Mouse (Mus musculus): Measurements from ENCODE around the gene Dennd2a.

The Dennd2a gene

GRCm38 (mm10) chr6:39515739-39516131, 41.9 kb downstream of the Dennd2a start:
- DNase-seq (ENCODE audit: low read depth, low spot score) = peak; percentile 70

- peak; percentile 56 for DNase-seq (ENCODE audit: low read depth, low spot score)
These were observed 42.5 kb downstream of the Dennd2a start for GRCm38 (mm10) chr6:39515040-39515738.

- no peak for DNase-seq (ENCODE audit: low read depth, low spot score)
These were observed 54.2 kb downstream of the Dennd2a start for GRCm38 (mm10) chr6:39503476-39503875.

- DNase-seq (ENCODE audit: low read depth, low spot score) = no peak
These were observed 60.5 kb downstream of the Dennd2a start for GRCm38 (mm10) chr6:39497165-39497564.

GRCm38 (mm10) chr6:39493129-39493714, 64.4 kb downstream of the Dennd2a start:
- peak; percentile 85 for DNase-seq (ENCODE audit: low read depth, low spot score)

GRCm38 (mm10) chr6:39492161-39492560, 65.5 kb downstream of the Dennd2a start:
- DNase-seq (ENCODE audit: low read depth, low spot score) = no peak

- peak; percentile 49 for DNase-seq (ENCODE audit: low read depth, low spot score)
These were observed 66.5 kb downstream of the Dennd2a start for GRCm38 (mm10) chr6:39491203-39491602.

GRCm38 (mm10) chr6:39488292-39488691, 69.4 kb downstream of the Dennd2a start:
- peak; percentile 75 for DNase-seq (ENCODE audit: low read depth, low spot score)

GRCm38 (mm10) chr6:39483656-39484055, 74.0 kb downstream of the Dennd2a start:
- DNase-seq (ENCODE audit: low read depth, low spot score) = no peak

GRCm38 (mm10) chr6:39478509-39479150, 79.0 kb downstream of the Dennd2a start:
- DNase-seq (ENCODE audit: low read depth, low spot score) = peak; percentile 84

GRCm38 (mm10) chr6:39476617-39477016, 81.0 kb downstream of the Dennd2a start:
- DNase-seq (ENCODE audit: low read depth, low spot score) = no peak

- DNase-seq (ENCODE audit: low read depth, low spot score) = peak; percentile 68
These were observed 83.2 kb downstream of the Dennd2a start for GRCm38 (mm10) chr6:39474424-39474823.

- no peak for DNase-seq (ENCODE audit: low read depth, low spot score)
These were observed 84.8 kb downstream of the Dennd2a start for GRCm38 (mm10) chr6:39472837-39473236.

- DNase-seq (ENCODE audit: low read depth, low spot score) = no peak
These were observed 85.4 kb downstream of the Dennd2a start for GRCm38 (mm10) chr6:39472271-39472670.

GRCm38 (mm10) chr6:39470076-39470475, 87.6 kb downstream of the Dennd2a start:
- peak; percentile 77 for DNase-seq (ENCODE audit: low read depth, low spot score)

GRCm38 (mm10) chr6:39469427-39469826, 88.2 kb downstream of the Dennd2a start:
- no peak for DNase-seq (ENCODE audit: low read depth, low spot score)

- DNase-seq (ENCODE audit: low read depth, low spot score) = peak; percentile 91
These were observed 94.8 kb downstream of the Dennd2a start for GRCm38 (mm10) chr6:39462621-39463538.

- DNase-seq (ENCODE audit: low read depth, low spot score) = no peak
These were observed 97.6 kb downstream of the Dennd2a start for GRCm38 (mm10) chr6:39460040-39460439.

- DNase-seq (ENCODE audit: low read depth, low spot score) = no peak
These were observed 102.1 kb downstream of the Dennd2a start for GRCm38 (mm10) chr6:39455339-39456160.

- no peak for DNase-seq (ENCODE audit: low read depth, low spot score)
These were observed 103.1 kb downstream of the Dennd2a start for GRCm38 (mm10) chr6:39454616-39455015.

- DNase-seq (ENCODE audit: low read depth, low spot score) = no peak
These were observed 104.1 kb downstream of the Dennd2a start for GRCm38 (mm10) chr6:39453564-39453963.

Data from brain, adult 2 months (tissue).